Mouse (Mus musculus): Measurements from ENCODE around the gene B9d1.

The B9d1 gene

DNA sequence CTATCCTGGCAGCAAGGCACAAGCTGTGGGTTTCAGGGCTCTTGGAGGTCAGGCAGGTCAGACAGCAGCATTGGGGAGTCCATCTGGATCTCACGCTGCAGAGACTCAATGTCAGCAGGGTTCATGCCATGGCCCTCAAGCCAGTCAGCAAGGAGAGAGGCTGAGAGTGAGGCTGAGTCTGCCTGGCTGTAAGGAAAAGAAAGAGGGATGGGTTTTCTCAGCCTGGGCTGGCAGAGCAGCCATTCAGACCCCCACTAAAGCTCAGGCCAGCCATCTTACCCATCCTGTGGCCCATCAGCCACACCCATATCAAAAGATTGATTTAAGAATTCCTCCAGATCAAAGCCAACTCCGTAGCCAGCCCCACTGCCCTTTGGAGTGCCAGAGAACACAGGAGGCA, 15.9 kb upstream of the B9d1 start:
- DNase-seq (ENCODE audit: extremely low read depth, low read depth, low spot score) = no peak

DNA sequence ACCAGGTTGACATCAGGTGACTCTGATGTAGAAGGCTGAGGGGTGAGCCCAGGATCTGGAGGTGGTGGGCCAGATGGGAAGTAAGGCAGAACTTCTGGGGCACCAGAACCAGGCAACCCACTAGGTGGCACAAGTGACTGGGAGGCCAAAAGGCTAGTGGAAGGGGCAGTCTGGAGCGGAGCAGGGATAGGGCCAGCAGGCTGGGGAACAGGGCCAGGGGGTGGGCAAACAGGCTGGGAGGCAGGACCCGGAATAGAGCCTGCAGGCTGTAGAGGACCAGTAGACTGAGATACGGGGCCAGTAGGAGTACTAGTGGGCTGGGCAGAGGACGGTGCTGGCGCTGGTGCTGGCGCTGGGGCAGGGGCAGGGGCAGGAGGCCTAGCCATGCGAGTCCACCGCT, 15.1 kb upstream of the B9d1 start:
- no peak for DNase-seq (ENCODE audit: extremely low read depth, low read depth, low spot score)

DNA sequence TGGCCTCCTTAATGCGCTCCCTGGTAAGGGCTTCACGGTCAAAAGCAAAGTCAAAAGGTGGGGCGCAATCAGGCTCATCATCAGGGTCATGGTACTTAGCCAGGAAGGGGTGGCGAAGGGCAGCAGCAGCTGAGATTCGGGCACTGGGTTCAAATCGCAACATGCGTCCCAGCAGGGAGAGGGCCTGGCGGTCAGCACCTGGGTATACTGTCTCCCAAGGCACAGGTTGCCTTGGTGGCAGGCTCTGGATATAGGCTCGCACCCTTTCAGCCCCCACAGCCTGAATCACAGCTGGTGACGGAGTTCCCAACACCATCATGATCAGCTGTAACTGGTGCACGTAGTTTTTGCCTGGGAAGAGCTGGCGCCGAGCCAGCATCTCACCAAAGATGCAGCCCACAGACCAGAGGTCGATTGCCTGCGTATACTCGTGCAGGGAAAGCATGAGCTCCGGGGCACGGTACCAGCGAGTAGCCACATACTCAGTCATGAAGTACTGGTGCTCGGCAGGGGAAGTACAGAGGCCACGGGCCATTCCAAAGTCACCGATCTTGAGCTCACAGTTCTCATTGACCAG, 13.9 kb upstream of the B9d1 start:
- no peak for DNase-seq (ENCODE audit: extremely low read depth, low read depth, low spot score)

DNA sequence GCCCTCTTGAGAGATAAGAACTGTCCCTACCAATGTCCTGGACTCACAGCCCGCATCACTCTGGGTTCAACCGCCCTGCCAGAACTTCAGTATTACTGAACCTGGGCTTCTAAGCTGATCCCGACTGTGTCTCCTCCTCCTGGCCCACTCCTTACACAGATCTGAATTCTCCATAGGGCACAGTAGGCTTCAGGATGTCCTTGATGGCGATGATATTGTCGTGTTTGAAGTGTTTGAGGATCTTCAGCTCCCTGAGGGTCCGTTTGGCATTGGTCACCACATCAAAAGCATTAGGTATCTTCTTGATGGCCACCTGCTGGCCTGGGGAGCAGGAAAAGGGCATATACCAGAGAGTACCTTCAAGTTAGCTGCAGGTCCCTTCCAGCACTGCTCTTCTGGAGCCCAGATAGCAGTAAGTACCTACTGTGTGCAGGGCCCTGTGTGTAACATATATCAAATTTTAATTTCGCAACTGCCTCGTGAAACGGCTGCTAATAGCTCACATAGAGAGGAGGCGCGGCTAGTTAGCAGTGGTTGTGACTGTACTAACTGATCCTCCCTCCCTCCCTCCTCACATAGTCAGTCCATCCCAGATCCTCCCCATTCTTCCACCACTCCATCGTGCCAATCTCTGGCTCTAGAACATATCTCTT, 12.1 kb upstream of the B9d1 start:
- DNase-seq (ENCODE audit: extremely low read depth, low read depth, low spot score) = no peak

DNA sequence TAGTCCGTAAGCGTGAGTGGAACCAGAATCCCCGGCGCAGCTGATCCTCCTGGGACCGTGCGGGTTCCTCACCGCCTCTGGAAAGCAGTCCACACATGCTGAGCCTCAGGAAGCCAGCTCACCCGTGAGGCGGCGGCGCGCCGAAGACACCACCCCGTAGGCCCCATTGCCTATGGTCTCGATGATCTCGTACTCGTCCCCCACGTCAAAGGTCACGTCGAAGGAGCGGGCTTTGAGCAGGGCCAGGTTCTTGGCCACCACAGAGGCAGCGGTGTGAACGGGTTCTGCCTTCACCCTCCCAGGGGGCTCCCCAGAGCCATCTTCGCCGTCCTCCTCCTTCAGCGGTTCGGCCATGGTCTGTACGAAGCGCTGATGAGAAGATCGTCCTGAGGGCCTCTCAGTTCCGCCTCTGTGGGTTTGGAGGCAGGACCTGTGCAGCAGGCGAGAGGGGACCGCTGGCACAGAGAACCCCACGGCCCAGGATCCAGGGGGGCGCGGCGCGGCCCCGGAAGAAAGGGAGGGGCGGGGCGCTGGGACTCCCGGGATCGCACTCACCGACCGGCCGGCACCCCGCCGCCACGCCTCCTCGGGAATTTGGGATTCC, 11.3 kb upstream of the B9d1 start:
- DNase-seq (ENCODE audit: extremely low read depth, low read depth, low spot score) = no peak

DNA sequence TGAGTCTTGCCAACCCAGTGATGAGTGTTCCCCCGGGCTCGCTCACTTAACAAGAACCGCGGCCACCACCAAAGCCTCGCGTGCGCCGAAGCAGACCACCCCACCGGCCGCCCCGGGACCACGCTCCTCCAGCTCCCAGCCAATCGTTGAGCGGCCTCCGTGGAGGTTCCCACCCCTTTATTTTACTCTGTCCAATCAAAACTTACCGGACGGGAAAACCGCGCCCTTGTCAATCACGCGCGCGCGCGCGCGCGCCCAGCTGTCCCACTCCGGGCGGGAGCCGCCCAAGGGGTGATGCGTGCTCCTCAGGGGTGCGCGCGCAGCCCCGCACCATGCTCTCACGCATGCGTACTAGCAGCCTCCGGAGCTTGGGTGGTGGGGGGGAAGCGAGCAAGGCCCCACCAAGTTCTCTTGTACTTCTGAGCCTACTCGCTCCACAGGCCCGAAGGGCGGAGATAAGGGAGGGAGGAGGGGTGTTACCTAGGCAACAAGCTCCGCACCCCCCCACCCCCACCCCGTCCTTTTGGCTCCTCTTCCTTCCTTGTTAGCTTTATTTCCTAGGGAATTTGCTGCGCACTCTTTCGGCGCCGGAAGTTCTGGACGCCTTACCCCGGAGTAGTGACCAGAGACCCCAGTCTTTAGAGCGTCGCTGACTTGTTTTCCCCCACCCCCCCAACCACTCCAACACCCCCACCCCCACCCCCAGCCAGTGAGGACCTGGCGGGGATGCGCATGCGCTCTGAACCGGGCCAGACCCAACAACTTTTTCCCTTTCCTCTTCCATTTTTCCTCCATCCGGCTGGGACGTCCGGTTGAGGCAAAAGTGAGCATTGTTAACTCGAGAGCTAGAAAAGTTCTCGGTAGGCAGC, 10.6 kb upstream of the B9d1 start, which contains the start of gene Mapk7:
Mapk7 (minus strand) TSS at position 278 of the 869 bp plus-strand sequence.
- DNase-seq (ENCODE audit: extremely low read depth, low read depth, low spot score) = peak; percentile 40

DNA sequence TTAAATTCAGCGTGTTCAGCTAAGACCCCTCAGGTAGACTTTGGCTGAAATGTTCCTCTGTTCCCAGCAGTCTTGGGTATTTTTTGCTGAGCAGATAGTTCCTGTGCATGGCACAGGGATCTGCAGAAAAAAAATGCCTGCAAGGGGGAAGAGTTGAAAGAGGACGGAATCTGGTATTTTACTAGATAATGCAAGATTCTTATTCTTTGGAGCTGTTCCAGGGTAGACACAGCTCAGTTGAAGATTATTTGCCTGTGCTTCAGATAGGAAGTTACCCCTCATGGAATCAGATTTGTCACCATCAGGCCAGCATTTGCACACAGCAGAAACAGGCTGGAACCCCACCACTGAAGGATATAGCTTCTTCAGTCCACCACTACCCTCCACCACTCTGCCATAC, 9.4 kb upstream of the B9d1 start:
- no peak for DNase-seq (ENCODE audit: extremely low read depth, low read depth, low spot score)

DNA sequence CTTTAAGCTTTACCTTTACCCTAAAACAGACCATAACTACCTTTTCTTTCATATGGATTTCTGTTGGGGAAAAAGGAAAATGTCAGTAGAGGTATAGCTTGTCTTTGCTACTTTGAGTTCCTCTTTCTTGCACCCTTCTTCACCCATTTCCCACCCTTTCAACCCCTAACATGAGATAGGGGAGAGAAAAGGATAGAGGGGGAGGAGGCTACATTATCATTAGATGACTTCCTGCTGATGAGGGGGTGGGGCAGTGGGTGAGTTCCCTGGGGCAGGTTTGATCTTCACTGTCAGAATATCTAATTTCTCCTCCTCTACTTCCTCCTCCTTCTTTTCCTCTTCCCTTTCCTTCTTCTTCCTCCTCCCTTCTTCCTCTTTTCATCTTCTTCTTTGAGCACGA, 7.5 kb upstream of the B9d1 start:
- no peak for DNase-seq (ENCODE audit: extremely low read depth, low read depth, low spot score)

DNA sequence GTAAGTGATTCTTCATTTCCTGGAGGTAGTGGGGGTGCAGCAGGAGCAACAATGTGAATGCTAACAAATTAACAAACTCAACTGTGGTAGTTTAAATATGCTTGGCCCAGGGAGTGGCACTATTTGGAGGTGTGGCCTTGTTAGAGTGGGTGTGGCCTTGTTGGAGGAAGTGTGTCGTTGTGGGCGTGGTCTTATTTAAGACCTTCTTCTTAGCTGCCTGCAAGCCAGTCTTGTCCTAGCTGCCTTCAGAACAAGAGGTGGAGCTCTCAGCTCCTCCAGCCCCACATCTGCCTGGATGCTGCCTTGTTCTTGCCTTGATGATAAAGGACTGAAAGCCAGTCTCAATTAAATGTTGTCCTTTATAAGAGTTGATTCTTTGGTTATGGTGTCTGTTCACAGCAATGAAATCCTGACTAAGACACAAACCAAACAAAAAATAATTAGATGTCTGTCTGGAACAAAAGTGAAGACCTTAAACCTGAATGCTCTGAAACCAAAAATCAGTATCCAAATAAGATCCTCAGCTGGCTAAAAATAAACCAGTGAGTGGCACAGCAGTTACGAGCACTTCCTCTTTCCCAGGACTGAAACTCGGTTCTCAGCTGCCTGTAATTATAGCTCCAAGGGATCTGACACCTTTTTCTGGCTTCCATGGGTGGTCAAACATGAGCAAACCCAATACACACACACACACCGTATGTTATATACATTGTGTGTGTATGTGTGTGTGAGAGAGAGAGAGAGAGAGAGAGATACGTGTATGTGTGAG, 6.0 kb upstream of the B9d1 start:
- DNase-seq (ENCODE audit: extremely low read depth, low read depth, low spot score) = no peak

DNA sequence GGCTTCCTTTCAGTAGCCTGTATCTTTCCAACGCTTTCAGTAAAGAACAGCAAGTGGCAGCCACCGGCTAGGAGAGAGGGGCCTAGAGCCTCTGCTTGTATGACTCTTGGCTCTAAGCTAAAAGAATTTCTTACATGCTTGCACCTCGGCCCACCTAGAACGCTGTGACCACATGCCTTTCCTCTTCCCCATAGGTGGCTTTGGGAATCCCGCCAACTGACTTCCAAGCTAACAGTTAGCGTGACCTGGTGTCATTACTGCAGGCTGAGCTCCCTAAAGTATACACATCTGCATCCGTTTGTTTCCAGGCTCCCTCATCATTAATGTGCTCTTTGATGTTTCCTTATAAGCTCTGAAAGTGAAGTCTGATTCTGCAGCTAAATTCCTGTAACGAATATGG, 1.0 kb upstream of the B9d1 start:
- no peak for DNase-seq (ENCODE audit: extremely low read depth, low read depth, low spot score)

DNA sequence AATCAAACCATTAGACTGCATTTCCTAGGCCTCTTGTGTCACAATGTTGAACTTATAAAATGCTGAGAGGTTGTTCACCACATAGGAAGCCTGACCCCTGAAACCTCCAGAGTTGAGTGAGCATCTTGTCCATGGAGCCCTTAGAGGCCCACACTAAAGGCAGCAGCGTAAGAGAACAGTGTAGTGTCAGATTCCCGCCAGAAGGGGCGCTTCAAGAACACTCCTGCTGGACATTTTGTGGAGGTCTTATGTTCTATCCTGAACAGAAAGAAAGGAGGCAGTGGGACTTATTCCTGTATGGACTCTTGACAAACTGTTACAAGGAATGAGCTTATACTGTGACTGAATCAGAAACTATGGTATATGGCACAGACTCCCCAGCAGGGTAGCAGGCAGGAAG, 10.0 kb downstream of the B9d1 start:
- DNase-seq (ENCODE audit: extremely low read depth, low read depth, low spot score) = no peak

DNA sequence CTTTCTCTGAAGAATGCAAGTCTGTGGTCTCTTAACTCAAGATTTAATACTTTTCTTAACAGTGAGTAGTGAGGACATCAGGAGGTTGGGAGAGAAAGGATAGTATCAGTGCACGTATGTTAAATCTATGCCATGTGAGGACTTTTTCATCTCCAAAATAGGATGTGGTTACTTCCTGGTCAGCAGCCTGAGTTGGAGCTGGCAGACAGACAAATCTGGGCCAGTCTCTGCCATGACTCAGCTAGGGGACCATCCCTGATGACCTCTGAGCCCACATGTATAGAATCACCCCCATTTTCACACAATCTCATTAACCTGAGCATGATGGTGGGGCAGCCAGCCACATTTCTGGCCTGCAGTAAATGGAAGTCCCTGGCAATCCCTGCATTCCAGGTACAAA, 13.0 kb downstream of the B9d1 start:
- no peak for DNase-seq (ENCODE audit: extremely low read depth, low read depth, low spot score)

DNA sequence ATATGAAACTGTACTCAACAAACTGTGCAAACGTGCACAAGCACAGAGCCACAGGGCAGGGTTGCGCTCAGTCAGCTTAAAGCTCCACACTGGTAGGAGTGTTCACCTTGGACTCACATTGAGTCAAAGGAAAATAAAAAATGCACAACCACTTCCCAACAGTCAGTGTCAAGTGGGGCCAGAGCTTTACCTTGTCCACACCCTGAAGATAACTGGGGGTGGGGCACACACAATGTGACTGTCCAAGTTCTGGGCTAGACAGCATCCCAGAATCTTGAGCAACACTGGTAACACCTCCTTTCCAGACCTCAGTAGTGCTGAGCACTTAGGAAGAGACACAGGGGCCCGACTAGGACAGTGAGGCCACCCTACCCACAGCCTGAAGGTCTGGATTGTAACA, 13.9 kb downstream of the B9d1 start:
- no peak for DNase-seq (ENCODE audit: extremely low read depth, low read depth, low spot score)

DNA sequence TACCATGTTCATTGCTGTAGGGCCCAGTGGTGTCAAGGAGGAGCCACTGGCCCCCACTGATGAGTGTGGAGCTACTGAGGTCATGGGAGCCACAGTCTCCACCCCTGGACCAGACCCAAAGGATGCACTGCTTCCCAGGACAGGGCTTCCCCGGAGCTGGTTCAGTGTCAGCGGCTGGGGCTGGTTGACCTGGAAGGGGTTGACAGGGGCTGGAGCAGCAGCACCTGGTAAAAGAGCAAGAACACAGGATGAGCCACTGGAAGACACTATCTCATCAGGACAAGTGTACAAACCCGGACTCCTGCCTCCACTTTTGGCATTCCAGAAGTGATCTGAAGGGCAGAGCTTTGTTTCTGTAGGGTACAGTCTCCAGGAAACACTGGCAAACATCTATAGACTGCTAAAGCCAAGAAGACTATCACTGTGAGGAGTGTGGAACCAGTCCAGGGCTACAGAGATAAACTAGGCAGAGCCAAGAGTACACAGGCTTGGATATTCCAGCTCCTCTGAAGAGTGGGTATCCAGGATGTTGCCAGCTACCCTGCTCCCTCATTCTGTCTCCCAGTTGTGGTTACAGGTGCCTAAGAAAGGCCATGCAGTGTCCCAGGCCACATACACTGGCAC, 14.7 kb downstream of the B9d1 start:
- no peak for DNase-seq (ENCODE audit: extremely low read depth, low read depth, low spot score)

DNA sequence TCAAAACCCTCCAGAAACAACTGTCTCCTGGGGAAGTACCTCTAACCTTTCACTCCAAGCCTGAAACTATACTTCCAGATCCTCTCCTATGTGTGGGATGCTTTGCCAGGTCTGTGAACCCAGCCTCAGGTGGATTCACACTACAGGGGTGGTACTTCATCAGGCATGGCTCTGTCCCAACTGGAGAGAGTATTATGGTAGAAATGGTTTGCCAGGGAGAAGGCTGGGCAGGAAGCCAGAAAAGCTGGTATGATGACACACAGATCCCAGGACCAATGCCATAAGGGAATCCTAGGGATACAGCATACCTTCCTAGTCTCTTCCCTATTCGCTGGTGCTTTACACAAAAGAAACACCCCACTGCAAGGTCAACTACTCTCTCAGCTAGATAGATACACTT, 21.9 kb downstream of the B9d1 start:
- peak; percentile 33 for DNase-seq (ENCODE audit: extremely low read depth, low read depth, low spot score)

DNA sequence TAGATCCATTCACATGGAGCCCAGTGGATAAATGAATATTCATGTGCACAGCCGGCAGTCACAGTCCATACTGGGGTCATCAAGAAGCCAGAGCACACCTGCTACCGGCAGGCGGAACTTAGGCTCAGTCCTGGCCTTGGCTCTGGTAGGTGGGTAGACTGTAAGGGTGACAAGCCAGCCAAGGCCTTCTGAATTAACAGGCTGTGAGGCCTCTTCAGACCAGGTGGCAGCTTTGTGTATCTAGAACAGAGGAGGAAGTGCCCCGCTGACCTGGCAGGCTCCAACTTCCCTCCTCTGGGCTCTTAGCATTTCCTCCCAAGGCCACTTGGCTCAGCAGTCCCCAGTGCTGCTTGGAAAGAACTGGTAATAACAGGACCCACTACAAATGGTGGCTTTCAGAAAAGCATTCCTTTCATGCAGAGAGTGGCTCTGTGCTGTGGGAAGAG, 24.3 kb downstream of the B9d1 start:
- DNase-seq (ENCODE audit: extremely low read depth, low read depth, low spot score) = no peak

DNA sequence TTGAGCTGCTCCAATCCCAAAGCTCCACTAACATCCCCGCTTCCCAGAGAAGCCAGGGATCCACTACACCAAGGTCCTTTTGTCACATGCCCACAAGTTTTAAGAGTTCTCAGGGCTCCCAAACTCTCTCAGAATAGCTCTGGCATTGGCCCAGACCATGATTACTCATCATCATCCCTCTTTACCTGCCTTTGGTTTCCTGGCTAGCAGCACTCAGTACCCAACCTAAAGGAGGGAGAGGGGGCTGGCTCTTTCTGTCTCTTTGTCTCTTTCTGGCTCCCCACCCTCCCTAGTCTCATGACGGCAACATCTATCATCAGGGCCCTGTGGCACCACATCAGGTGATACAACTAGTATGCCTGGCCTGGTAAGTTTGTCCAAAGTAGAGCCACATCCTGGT, 27.9 kb downstream of the B9d1 start:
- DNase-seq (ENCODE audit: extremely low read depth, low read depth, low spot score) = no peak

DNA sequence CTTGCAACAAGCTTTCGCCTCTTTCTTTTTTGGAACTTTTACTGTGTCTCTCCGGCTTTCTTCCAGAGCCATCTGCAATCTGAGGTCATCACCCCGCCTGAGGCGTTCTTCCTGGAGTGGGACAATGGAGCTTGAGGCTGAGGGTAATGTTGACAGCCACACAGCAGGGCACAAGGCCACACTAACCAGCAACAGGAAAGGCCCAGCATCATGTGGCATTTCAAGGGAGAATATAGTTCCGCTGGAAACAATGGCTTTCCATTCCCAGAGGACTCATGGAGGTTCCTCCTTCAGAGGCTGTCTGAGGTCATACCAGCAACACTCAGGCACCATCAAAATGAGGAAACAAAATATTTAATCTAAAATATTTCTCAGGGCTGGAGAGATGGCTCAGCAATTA, 28.6 kb downstream of the B9d1 start:
- no peak for DNase-seq (ENCODE audit: extremely low read depth, low read depth, low spot score)

DNA sequence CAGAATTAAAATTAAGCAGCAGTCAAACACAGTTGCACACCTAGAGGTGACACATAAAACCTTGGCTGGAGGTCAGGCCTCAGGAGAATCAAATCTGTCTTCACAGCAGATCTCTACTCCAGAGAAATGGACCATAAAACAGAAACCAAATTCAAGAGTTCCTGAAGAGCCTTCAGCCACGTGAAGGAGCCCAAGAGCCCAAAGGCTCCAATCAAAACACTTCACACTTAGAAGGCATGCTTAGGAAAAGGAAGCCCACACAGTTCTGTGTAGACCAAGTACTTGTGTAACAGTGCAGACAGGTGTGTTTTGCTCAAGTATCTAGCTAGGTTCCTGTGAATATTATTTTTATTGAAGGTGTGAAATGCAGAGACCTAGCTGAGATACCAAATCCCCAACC, 30.6 kb downstream of the B9d1 start:
- DNase-seq (ENCODE audit: extremely low read depth, low read depth, low spot score) = no peak

DNA sequence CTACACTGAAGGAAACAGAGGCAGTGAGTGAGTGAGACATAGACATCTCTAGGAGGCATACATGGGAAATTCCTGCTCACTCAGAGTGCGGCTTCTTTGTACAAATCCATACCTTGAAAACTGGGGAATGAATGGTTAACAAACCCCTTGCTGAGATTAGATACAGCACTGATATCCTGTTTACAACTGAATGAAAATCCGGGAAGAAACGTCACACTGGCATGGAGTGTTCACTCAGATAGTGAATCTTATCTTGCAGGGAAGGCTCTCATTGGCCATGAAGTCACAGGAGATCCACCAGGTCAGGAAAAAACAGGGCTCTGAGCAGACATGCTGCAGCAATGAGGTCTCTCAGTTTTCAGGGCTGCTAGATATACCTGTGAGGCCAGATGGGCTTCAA, 32.0 kb downstream of the B9d1 start:
- no peak for DNase-seq (ENCODE audit: extremely low read depth, low read depth, low spot score)

DNA sequence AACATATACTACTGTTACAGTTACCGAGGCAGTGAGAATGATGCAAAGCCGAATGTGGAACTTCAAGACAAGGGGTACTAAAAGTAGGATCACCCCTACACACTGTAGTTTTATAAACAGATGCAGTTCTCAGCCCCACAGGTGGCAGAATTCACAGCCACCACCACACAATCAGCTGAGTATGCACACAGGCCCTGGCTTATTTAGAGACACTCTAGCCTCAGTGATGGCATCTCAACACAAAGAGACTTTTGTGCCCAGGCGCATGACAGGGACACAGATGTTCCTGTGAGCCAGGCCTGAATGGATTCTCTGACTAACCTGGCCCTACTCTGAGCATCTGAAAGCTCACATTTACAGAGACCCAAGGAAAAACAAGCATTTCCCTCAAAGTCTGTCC, 32.4 kb downstream of the B9d1 start:
- no peak for DNase-seq (ENCODE audit: extremely low read depth, low read depth, low spot score)

All from fat pad, adult 2 months (tissue).